Mouse (Mus musculus) ES-Bruce4 (cell line): ENCODE data around the gene Kif26a.

ENCODE experiments used
- CTCF ChIP-seq: IDR thresholded peaks from one replicate; pipeline ENCODE4 v1.8.1; 2011; ENCODE audit warnings: low read depth, low read length
- EP300 ChIP-seq: IDR thresholded peaks from 2 replicates; pipeline ENCODE4 v1.6.1; 2011; ENCODE audit warnings: low read depth, low read length; ENCODE audit not compliant: insufficient read depth
- POLR2A ChIP-seq: IDR thresholded peaks from one replicate; pipeline ENCODE4 v1.8.1; 2011; ENCODE audit warnings: low read length; ENCODE audit not compliant: insufficient read depth

DNA sequence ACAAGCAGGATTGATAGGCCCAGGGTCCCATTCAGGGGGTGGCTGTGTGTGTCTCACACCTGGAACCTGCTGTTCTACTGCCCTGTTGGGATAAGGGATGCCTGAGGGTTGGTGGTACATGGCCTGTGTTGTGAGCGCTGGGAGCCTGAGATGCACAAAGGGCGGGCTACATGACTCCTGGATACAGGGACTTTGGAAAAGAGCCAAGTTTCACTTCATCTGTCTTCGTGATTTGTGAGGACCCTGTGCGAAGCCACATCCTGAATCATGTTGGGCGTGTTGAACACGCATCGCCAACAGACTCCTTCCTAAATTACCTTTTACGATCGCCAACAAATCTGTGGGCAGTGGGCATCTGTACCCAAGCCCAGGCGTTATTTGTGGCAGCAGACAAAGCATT, 50.6 kb downstream of the Kif26a start:
- no peak for TF ChIP-seq EP300
- no peak for TF ChIP-seq CTCF
- TF ChIP-seq POLR2A, result no peak
